Mouse (Mus musculus) stomach, embryonic 14.5 days (tissue): ENCODE results near the gene Wdr89. TPM values are rescaled to one million over a fixed set of nuclear protein-coding genes. Genes with fewer than 3 reads are reported as not detected.
A peak's percentile ranks its signal among the peaks of the same experiment; 100 is the strongest.

Source experiments
- ATAC-seq: fragments of 200-750 bp; cut with Nextera tagmentation; 2 replicates; pipeline ENCODE4 v1.8.0; 2017; ENCODE audit warnings: low read depth, moderate TSS enrichment; ENCODE audit not compliant: insufficient number of reproducible peaks, insufficient read depth, low FRiP score
- H3K27ac ChIP-seq: fragments of 300-500 bp; sonication (generic); 2 replicates; pipeline ENCODE4 v1.5.1; 2014; ENCODE audit warnings: mild to moderate bottlenecking, low read length, moderate library complexity, mixed read lengths
- H3K27me3 ChIP-seq: fragments of 300-500 bp; sonication (generic); 2 replicates; pipeline ENCODE4 v1.6.1; 2014; ENCODE audit warnings: low read length, control low read depth, mixed read lengths; ENCODE audit not compliant: control insufficient read depth, insufficient read depth
- H3K36me3 ChIP-seq: fragments of 300-500 bp; sonication (generic); 2 replicates; pipeline ENCODE4 v1.6.1; 2014; ENCODE audit warnings: mild to moderate bottlenecking, control low read depth, low read length, moderate library complexity, mixed read lengths; ENCODE audit not compliant: control insufficient read depth, insufficient read depth
- H3K4me1 ChIP-seq: fragments of 300-500 bp; sonication (generic); 2 replicates; pipeline ENCODE4 v1.6.1; 2014; ENCODE audit warnings: low read length, control low read depth, mixed read lengths; ENCODE audit not compliant: control insufficient read depth, insufficient read depth
- H3K4me2 ChIP-seq: fragments of 300-500 bp; sonication (generic); replicated peaks from 2 replicates; pipeline ENCODE4 v1.6.1; 2014; ENCODE audit warnings: low read depth, low read length, control low read depth
- H3K4me3 ChIP-seq: fragments of 300-500 bp; sonication (generic); 2 replicates; pipeline ENCODE4 v1.5.1; 2014; ENCODE audit warnings: low read depth, low read length, control low read depth
- H3K9ac ChIP-seq: fragments of 300-500 bp; sonication (generic); replicated peaks from 2 replicates; pipeline ENCODE4 v1.6.1; 2014; ENCODE audit warnings: low read depth, mild to moderate bottlenecking, control low read depth, low read length, moderate library complexity, mixed read lengths
- H3K9me3 ChIP-seq: fragments of 300-500 bp; sonication (generic); 2 replicates; pipeline ENCODE4 v1.6.1; 2016; ENCODE audit warnings: low read depth, low read length, control low read depth; ENCODE audit not compliant: control insufficient read depth
- WGBS: fragments of 180-500 bp; shearing (Covaris S2); extraction: QIAGEN DNeasy Blood & Tissue Kit; methylation state at CpG from one replicate; pipeline ENCODE4 v1.1.7; 2014; 5-methylcytosine and 5-hydroxymethylcytosine counted together
- polyA plus RNA-seq: library from polyadenylated mRNA; unstranded; fragments of >200 nt; fragmentation: Nextera tagmentation; extraction: Ambion mirVana; gene quantifications from 2 replicates; pipeline ENCODE4 v1.2.1, GENCODE M21; 2014

Wdr89 gene
- polyA plus RNA-seq, 1 experiment from 2014 or later, result 12.7 TPM

- 71% methylated on average over 4 of the region's 4 CpGs for WGBS
- H3K36me3 ChIP-seq, result no peaks in the 10 kb centered on the region
- ATAC-seq, result no peak
These were observed 11.8 kb upstream of the Wdr89 start for GRCm38 (mm10) chr12:75681101-75681500.

GRCm38 (mm10) chr12:75678393-75678792 is 9.1 kb upstream of the Wdr89 start:
- H3K27me3 ChIP-seq, result no peaks in the 10 kb centered on the region
- no peak overlapping the region for H3K4me3 ChIP-seq
- WGBS, result 89% methylated on average over 4 of the region's 4 CpGs
- H3K4me1 ChIP-seq, result no peaks in the 10 kb centered on the region
- no peaks in the 10 kb centered on the region for H3K9me3 ChIP-seq
- no peak overlapping the region for H3K9ac ChIP-seq
- no peaks in the 10 kb centered on the region for H3K36me3 ChIP-seq
- no peak overlapping the region for H3K27ac ChIP-seq
- no peak overlapping the region for H3K4me2 ChIP-seq
- no peak for ATAC-seq

More at GRCm38 (mm10) chr12:75681101-75681500, 11.8 kb upstream of the Wdr89 start:
- Histone ChIP-seq H3K4me3 (no peak overlapping the region), H3K4me2 (no peak overlapping the region), H3K27ac (no peak overlapping the region), H3K9ac (no peak overlapping the region), H3K27me3 (no peaks in the 10 kb centered on the region), H3K4me1 (no peaks in the 10 kb centered on the region), H3K9me3 (no peaks in the 10 kb centered on the region)

GRCm38 (mm10) chr12:75672630-75673029 is 3.3 kb upstream of the Wdr89 start:
- no peak overlapping the region for H3K27ac ChIP-seq
- no peak overlapping the region for H3K4me3 ChIP-seq
- no peak for ATAC-seq
- H3K27me3 ChIP-seq, result no peaks in the 10 kb centered on the region
- WGBS, result 94% methylated on average over 4 of the region's 4 CpGs
- no peak overlapping the region for H3K9ac ChIP-seq
- H3K9me3 ChIP-seq, result no peaks in the 10 kb centered on the region
- H3K4me1 ChIP-seq, result peaks cover 9% of the 10 kb centered on the region
- H3K4me2 ChIP-seq, result no peak overlapping the region
- no peaks in the 10 kb centered on the region for H3K36me3 ChIP-seq

- H3K4me3 ChIP-seq, result no peak overlapping the region
- ATAC-seq, result no peak
- H3K4me2 ChIP-seq, result no peak overlapping the region
- H3K9ac ChIP-seq, result no peak overlapping the region
- H3K36me3 ChIP-seq, result no peaks in the 10 kb centered on the region
- H3K27me3 ChIP-seq, result no peaks in the 10 kb centered on the region
- no peaks in the 10 kb centered on the region for H3K9me3 ChIP-seq
- 73% methylated on average over 3 of the region's 3 CpGs for WGBS
- peaks cover 9% of the 10 kb centered on the region for H3K4me1 ChIP-seq
- H3K27ac ChIP-seq, result no peak overlapping the region
These were observed 2.5 kb upstream of the Wdr89 start for GRCm38 (mm10) chr12:75671759-75672315.

DNA sequence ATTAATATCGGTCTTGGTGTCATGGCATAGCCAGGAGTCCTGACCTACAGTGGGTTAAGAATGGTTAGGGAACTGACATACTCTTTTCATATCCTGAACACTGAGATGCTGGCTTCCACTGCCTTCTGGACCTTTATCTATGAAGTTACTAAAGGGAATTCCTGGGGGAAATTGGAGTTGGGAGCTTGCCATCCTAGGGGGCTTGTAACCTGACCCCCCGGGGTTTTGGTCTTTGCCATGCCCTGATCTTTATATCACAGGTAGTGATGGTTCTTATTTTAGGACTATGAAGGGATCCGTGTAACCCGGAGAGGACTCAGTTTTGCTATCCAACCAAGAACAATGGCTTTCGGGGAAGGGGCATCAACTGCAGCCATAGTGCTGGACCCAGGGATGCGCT is 1.3 kb upstream of the Wdr89 start:
- 87% methylated on average over 6 of the region's 6 CpGs for WGBS
- H3K9ac ChIP-seq, result peak overlapping the region; percentile 22; the same call in 1 of the 2 replicates

GRCm38 (mm10) chr12:75668916-75669257 is 450 bp downstream of the Wdr89 start:
- Histone ChIP-seq H3K36me3 (no peaks in the 10 kb centered on the region), H3K4me2 (peak overlapping the region; percentile 78), H3K4me1 (peaks cover 9% of the 10 kb centered on the region), H3K27me3 (no peaks in the 10 kb centered on the region), H3K4me3 (peak overlapping the region; percentile 62), H3K9me3 (no peaks in the 10 kb centered on the region), H3K27ac (peak overlapping the region; percentile 78), H3K9ac (peak overlapping the region; percentile 56)
- peak; percentile 9 for ATAC-seq
- 2% methylated on average over 9 of the region's 9 CpGs for WGBS

More for the DNA sequence above, 1.3 kb upstream of the Wdr89 start:
- H3K4me1 ChIP-seq, result peaks cover 9% of the 10 kb centered on the region
- H3K27ac ChIP-seq, result no peak overlapping the region
- no peaks in the 10 kb centered on the region for H3K36me3 ChIP-seq
- no peak for ATAC-seq
- H3K4me2 ChIP-seq, result peak overlapping the region; percentile 83
- H3K4me3 ChIP-seq, result peak overlapping the region; percentile 62
- H3K27me3 ChIP-seq, result no peaks in the 10 kb centered on the region
- no peaks in the 10 kb centered on the region for H3K9me3 ChIP-seq

DNA sequence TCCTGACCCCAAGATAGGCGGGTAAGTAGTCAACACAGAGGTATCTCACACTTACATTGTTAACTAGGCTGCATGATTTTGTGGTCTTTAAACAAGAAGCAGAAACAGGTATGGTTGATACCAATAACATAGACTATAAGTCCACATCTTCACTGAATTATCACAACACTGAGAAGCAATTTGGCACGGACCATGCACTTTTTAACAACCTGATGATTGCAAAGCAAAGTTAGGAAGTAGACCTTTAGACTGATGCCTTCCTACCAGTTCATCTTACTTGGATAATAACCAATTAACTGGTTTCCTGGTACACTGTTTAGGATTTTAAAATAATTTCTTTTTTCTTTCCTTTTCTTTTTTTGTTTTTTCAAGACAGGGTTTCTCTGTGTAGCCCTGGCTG is 1.1 kb downstream of the Wdr89 start:
- Histone ChIP-seq H3K36me3 (no peaks in the 10 kb centered on the region), H3K4me2 (peak overlapping the region; percentile 78; the same call in 1 of the 2 replicates), H3K27ac (no peak overlapping the region), H3K4me1 (peaks cover 9% of the 10 kb centered on the region), H3K4me3 (no peak overlapping the region; the same call in 1 of the 2 replicates), H3K9me3 (no peaks in the 10 kb centered on the region), H3K27me3 (no peaks in the 10 kb centered on the region), H3K9ac (no peak overlapping the region)
- WGBS, result 91% methylated on average over 2 of the region's 2 CpGs
- no peak for ATAC-seq

DNA sequence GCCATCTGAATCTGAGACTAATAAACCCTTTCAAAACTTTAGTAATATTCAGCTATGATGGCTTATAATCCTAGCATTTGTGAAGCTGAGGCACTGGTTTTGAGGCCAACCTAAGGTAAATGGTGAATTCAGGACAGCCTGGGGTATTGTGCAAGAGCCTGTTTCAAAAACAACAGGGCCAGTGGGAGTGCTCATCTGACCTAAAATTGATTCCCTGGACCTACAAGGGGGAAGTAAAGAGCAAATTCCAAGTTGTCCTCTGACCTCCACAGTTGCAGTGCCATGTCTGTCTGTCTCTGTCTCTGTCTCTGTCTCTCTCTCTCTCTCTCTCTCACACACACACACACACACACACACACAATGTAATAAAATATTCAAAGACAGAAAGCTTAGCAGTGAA is 2.4 kb downstream of the Wdr89 start:
- Histone ChIP-seq H3K27me3 (no peaks in the 10 kb centered on the region), H3K4me3 (no peak overlapping the region), H3K4me1 (peaks cover 9% of the 10 kb centered on the region), H3K4me2 (no peak overlapping the region), H3K9me3 (no peaks in the 10 kb centered on the region), H3K27ac (no peak overlapping the region), H3K9ac (no peak overlapping the region), H3K36me3 (no peaks in the 10 kb centered on the region)
- ATAC-seq, result no peak

- Histone ChIP-seq H3K9ac (no peak overlapping the region), H3K4me3 (no peak overlapping the region), H3K4me2 (no peak overlapping the region), H3K36me3 (no peaks in the 10 kb centered on the region), H3K27me3 (no peaks in the 10 kb centered on the region), H3K27ac (no peak overlapping the region), H3K9me3 (no peaks in the 10 kb centered on the region), H3K4me1 (no peaks in the 10 kb centered on the region)
- 37% methylated on average over 6 of the region's 6 CpGs for WGBS
- no peak for ATAC-seq
These were observed 4.9 kb downstream of the Wdr89 start for GRCm38 (mm10) chr12:75664516-75664810.
